Mouse (Mus musculus): ENCODE measurements at regions not wholly inside any gene's neighbourhood (a gene's known extent, or its start where the extent isn't known, plus 50 kb on each side); places are given as distances from the start of the nearest gene placed in this dataset.

DNA sequence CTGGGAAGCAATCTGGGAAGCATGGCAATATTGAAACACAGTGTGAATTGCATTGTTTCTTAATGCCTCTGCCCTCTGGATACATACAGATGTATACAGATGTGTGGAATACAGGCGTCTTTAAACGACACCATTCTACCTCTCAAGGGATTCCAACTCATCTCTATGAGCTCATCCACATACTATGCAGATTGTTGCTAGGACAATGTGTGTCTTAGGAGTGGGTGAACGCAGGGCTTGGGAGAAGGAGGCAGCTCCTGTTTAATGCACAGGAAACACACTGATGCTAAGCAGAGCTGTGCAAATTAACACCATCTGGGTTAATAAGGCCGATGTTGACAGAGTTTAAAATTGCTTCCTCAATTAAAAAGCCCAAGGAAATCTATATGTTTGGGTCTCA lies 149.8 kb upstream of the C9orf72 start:
- TF ChIP-seq CTCF (IDR thresholded peaks at IDR 0.05; ENCODE audit: borderline replicate concordance, insufficient read depth, low read depth, low read length): no peak
- TF ChIP-seq POLR2A (IDR thresholded peaks at IDR 0.05; ENCODE audit: borderline replicate concordance, insufficient read depth, low read length): no peak
